Mouse (Mus musculus): ENCODE results near the gene Vmn1r152.
"Not testable (repeated sequence)": the region's sequence is repeated elsewhere in the genome, so short reads cannot be mapped to it uniquely, and the experiment has no call there.

GRCm38 (mm10) chr7:22522667-22523066, at the start of gene Vmn1r152:
- not testable (repeated sequence) for TF ChIP-seq POLR2A (IDR thresholded peaks at IDR 0.05; ENCODE audit: borderline replicate concordance, extremely low read depth, insufficient read depth, insufficient read length, poor library complexity, severe bottlenecking); CTCF (IDR thresholded peaks at IDR 0.05; ENCODE audit: borderline replicate concordance, extremely low read depth, insufficient read depth, insufficient read length)

Measured in brain, embryonic 14.5 days (tissue).